Mouse (Mus musculus) kidney, adult 11 months (tissue): Measurements from ENCODE around the gene Lrtm2.

Source experiments
- DNase-seq: peaks from one replicate; pipeline ENCODE4 v3.0.0; 2022

Gene Lrtm2

DNA sequence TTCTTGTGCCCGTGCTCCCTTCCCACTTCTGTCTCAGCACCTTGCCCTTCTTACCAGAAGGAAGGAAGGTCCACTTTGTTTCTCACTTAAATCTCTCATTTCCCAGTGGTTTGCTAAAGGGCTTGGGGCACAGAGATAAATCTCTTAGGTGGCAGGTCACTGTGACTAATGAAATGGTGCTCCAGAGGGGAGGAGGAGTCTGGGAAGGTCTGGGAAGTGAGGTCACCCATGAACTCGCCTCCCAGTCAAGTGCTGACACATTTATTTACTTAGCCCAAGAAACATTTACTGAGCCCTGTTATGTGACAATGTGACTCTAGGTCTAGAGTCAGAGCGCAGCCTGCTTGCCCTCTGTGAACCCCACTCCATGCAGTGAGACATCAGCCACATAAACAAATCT lies 2.6 kb upstream of the Lrtm2 start:
- peak; percentile 64 for DNase-seq

DNA sequence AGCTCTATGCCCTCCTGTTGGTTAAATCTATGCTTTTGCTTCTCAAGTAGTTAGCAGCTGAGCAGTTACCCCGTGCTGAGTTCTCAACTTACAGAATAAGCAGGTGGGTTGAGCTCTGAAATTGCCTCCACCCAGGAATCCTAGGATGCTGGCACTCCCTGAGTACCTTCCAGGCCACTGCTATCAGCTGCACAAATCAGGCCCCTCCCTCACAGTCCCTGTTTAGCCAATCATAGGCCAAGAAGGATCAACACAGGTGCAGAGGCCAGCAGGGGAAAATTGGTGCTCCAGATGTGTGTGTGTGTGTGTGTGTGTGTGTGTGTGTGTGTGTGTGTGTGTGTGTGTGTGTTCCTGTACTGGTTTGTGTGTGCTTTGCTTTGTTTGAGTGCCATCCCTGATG lies 1.5 kb upstream of the Lrtm2 start:
- DNase-seq: peak; percentile 33

GRCm38 (mm10) chr6:119329936-119330335 lies 630 bp downstream of the Lrtm2 start:
- no peak for DNase-seq

- DNase-seq: peak; percentile 92
These were observed 1.3 kb downstream of the Lrtm2 start for GRCm38 (mm10) chr6:119329215-119329714.

- DNase-seq: no peak
These were observed 1.9 kb downstream of the Lrtm2 start for GRCm38 (mm10) chr6:119328521-119329115.

DNA sequence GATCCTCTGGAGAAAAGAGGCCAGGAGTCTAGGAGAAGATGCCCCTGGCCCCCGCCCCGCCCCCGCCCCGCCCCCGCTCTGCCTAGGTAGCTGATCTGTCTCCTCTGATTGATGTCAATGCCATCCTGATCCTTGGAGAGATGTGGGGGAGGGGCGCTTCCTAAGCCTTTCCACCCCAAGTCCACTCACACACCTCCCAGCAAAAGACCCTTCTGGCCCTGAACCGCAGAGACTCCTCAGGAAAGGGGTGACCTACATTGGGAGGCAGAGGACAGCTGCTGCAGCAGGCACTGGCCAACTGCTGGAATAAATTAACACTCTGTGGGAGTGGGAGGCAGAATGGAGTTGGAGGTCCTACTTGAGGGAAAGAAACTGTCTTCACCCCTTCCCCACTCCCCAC lies 4.0 kb downstream of the Lrtm2 start:
- no peak for DNase-seq

GRCm38 (mm10) chr6:119325978-119326377 lies 4.6 kb downstream of the Lrtm2 start:
- DNase-seq: no peak

DNA sequence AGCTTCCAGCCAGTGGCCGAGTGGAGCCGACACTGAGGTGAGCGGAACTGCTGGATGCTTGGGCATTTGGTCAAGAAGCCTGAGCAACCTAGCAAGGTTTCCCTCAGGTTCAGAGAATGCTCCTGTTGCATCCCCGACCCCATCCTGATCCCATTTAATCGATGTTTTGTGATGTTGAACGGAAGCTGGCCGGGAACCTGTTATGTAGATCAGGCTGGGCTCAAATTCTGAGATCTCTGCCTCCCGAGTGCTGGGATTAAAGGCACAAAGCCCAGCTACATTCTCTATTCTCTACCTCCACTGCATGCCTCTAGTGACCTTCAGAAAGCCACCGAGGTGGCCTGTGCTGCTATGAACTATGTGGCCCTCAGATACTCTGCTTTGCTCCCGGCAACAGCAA lies 5.8 kb downstream of the Lrtm2 start:
- DNase-seq: no peak

- no peak for DNase-seq
These were observed 8.8 kb downstream of the Lrtm2 start for GRCm38 (mm10) chr6:119321752-119322151.

GRCm38 (mm10) chr6:119320481-119320880 lies 10.1 kb downstream of the Lrtm2 start:
- DNase-seq: no peak

- DNase-seq: no peak
These were observed 11.2 kb downstream of the Lrtm2 start for GRCm38 (mm10) chr6:119319358-119319757.

- DNase-seq: no peak
These were observed 11.8 kb downstream of the Lrtm2 start for GRCm38 (mm10) chr6:119318732-119319131.

- DNase-seq: no peak
These were observed 15.7 kb downstream of the Lrtm2 start for GRCm38 (mm10) chr6:119314751-119315476.

DNA sequence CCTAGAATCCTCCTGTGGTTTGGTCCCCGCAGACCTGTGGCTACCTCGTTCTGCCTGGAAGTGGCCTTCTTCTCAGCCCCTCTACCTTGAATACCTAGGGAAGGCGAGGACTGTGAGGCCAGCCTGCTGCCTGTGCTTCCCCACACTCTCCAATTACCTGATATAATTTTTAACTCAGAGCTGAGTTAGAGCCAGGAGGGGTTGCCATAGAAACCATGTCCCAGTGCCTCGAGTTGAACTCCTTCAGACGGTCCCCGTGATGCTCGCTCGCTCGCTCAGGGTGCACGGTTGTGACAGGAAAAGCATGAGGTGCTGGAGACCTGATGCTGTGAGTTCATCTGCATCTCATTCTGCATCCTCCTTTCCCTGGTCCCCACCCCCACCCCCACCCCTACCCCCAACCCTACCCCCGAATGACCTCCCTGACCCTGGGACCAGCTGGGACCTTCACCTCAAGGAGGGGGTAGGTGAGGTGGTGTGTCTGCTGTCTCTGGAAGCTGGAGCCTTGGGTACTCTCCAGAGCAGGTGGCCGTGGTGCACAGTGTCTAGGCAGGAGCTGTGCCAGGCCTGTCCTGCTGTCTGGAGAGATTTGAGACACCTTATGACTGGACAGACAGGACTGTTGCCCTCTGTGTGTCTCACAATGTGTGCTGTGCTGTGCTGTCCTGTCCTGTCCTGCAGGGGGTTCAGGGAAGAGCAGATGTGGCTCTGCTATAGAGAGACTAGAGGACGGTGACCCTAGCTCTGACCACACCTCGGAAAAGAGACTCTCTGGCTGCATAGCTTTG lies 16.8 kb downstream of the Lrtm2 start:
- peak; percentile 63 for DNase-seq

GRCm38 (mm10) chr6:119313096-119313495 lies 17.5 kb downstream of the Lrtm2 start:
- no peak for DNase-seq

GRCm38 (mm10) chr6:119312381-119312780 lies 18.2 kb downstream of the Lrtm2 start:
- no peak for DNase-seq

DNA sequence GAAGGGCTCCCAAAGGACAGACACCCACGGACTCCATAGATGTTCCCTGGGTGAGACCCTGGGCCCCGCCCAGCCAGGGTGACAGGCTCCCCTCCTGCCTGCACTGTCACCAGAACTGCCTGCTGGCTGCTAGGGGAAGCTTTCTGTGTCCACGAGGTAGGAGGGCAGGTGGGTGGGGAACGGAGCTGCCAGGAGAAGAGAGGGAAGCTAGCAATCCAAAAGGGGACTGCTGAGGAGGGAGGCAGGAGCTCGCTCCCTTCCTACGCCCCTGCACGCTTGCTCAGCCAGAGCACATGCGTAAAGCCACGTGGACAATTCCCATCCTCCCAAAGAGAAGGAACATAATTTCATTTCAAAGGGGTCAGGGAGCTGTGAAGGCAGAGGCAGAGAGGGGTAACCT lies 20.4 kb downstream of the Lrtm2 start:
- DNase-seq: no peak

- no peak for DNase-seq
These were observed 22.6 kb downstream of the Lrtm2 start for GRCm38 (mm10) chr6:119307867-119308413.

DNA sequence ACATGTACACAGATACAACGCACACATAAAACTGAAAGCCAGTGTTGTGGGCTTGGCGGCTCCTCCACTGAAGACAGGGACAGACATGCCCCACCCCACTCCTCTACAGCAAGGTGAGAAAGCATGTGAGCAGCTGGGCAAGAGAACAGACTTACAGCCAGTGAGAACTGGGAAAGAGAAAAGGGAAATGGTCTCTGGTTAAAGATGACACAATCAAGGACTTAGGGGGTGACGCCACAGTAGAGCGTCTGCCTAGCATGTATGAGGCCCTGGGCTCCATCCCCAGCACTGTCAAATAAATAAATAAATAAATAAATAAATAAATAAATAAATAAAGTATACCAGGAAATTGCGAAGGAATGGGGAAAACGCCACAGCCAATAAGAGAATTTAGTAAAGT lies 27.2 kb downstream of the Lrtm2 start:
- no peak for DNase-seq

DNA sequence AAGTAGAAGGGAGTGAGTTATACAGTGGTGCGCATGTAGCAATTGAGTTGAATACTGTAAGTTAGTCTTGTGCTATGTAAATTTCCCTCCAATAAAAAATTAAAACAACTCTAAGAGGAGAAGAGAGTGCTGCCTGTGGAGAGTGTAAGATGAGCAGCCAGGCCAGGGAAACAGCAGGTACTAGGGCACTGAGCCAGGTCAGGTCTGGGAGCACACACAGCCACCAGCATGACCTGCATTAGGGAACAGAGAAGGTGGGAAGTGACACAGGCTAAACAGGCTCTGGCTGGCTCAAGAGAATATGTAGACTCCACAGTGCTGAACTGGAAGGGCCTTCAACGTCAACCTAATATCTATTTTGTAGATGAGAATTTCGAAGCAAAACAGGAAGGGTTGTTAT lies 29.3 kb downstream of the Lrtm2 start:
- DNase-seq: no peak

DNA sequence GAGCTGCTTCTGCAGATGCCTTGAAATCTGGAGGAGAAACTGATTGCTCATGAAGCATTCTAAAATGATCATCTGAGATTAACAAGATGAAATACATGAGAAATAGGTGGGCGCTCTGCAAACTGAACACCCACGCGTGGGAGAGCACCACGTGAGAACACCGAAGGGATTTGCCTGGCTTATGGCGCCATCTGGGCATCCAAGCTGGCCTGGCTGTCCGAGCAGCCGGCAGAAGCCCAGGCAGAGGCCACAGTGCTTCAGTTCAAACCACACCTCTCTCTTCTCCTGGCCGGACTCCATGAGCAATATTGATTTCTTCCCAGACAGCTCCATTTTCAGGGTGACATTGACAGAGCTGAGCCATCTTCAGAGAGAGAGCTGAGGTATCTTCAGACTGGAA lies 49.8 kb downstream of the Lrtm2 start:
- no peak for DNase-seq

DNA sequence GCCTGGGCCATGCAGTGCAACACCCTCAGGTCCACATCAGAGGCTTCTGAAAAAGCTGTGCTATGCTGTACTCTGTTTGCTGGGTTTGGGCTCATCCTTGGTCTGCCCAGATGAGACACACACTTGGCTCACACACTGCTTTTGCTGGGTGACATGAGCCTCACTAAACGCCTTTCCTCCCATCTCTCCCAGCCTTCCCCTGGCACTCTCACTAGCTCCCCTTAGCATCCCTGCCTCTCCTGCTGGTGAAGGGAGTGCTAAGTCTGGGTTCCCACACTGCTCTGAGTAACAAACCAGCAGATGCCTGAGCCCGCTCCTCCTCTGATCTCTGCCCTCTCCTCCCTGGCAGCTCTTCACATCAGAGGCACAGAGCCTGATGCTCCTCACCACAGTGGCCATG lies 53.9 kb downstream of the Lrtm2 start:
- no peak for DNase-seq
